ENCODE assay signal across 9 mouse cellular contexts in genomic region chr2:32318709-32319585, GRCm38 (mm10). TPM values are rescaled to one million over a fixed set of nuclear protein-coding genes. Genes with fewer than 3 reads are reported as not detected.
DNase-seq lines count a peak whose midpoint lies in the region; ATAC-seq and TF ChIP-seq lines count a peak whose summit lies in the region.
"Had no signal": no experiment of that assay in that cellular context is flagged by ENCODE, and none has a peak within 500 bp of the region (broad histone marks: within the 10 kb centered on the region; RNA-seq: fewer than 3 reads in every experiment).

No protein-coding gene starts in this region.

- no peaks in the 10 kb centered on the region for H3K36me3 ChIP-seq in heart, adult 2 months (ENCODE audit: control insufficient read depth, insufficient read depth, low read length)
- no peaks in the 10 kb centered on the region for H3K36me3 ChIP-seq in C2C12 (ENCODE audit: control insufficient read depth, insufficient read depth)
- no peaks in the 10 kb centered on the region for H3K36me3 ChIP-seq in liver, embryonic 15.5 days (replicated peaks)

- H3K79me3 ChIP-seq in C2C12 (ENCODE audit: low read depth) = no peaks in the 10 kb centered on the region

- no peaks in the 10 kb centered on the region for H3K9me3 ChIP-seq in liver, embryonic 15.5 days (replicated peaks)

- peaks cover 2% of the 10 kb centered on the region; the same call in 1 of the 2 replicates for H3K4me1 ChIP-seq in heart, adult 2 months (ENCODE audit: control insufficient read depth, insufficient read depth, low read length)
- no peaks in the 10 kb centered on the region for H3K4me1 ChIP-seq in liver, embryonic 15.5 days (replicated peaks)

- H3K4me2 ChIP-seq in liver, embryonic 15.5 days = peak overlapping the region; percentile 34

- no peaks in the 10 kb centered on the region for H3K79me2 ChIP-seq in heart, adult 2 months (replicated peaks; ENCODE audit: control insufficient read depth, insufficient read depth, low read length)
- H3K79me2 ChIP-seq in C2C12 (ENCODE audit: control insufficient read depth, insufficient read depth) = no peaks in the 10 kb centered on the region

- TF ChIP-seq POLR2A in heart, adult 2 months (IDR thresholded peaks at IDR 0.05; ENCODE audit: insufficient read depth, low read depth, low read length) = no peak

- no peak for ATAC-seq in liver, embryonic 15.5 days (ENCODE audit: insufficient read depth)

- WGBS in heart, adult 2 months = 70% methylated on average over 14 of the region's 14 CpGs
- 66% methylated on average over 14 of the region's 14 CpGs for WGBS in liver, embryonic 15.5 days (ENCODE audit: insufficient replicate concordance)

- TF ChIP-seq CTCF in heart, adult 2 months (IDR thresholded peaks at IDR 0.05) = no peak
- TF ChIP-seq CTCF in C2C12 (IDR thresholded peaks at IDR 0.05; ENCODE audit: control insufficient read depth, insufficient read depth, insufficient read length) = no peak

- peak overlapping the region; percentile 78 for H3K27ac ChIP-seq in heart, adult 2 months
- H3K27ac ChIP-seq in liver, embryonic 15.5 days (replicated peaks) = no peak overlapping the region

- no peak overlapping the region; the same call in 1 of the 2 replicates for H3K4me3 ChIP-seq in heart, adult 2 months
- H3K4me3 ChIP-seq in C2C12 (ENCODE audit: insufficient read depth, poor library complexity, severe bottlenecking) = peak overlapping the region; percentile 16
- H3K4me3 ChIP-seq in liver, embryonic 15.5 days (replicated peaks) = no peak overlapping the region

- H3K9ac ChIP-seq in heart, adult 2 months (ENCODE audit: low read depth, low read length) = peak overlapping the region; percentile 69
- H3K9ac ChIP-seq in liver, embryonic 15.5 days = no peak overlapping the region

- no peak overlapping the region for H3ac ChIP-seq in C2C12 (ENCODE audit: control insufficient read depth, insufficient read length, low read depth)

- no peak for TF ChIP-seq EP300 in heart, adult 2 months (IDR thresholded peaks at IDR 0.05; ENCODE audit: insufficient read depth, low read depth, low read length)

- DNase-seq in heart, adult 2 months = no peak
- no peak for DNase-seq in heart, postnatal 4 days
- peak; percentile 62 for DNase-seq in forelimb bud, embryonic 11.5 days (ENCODE audit: low read depth, low spot score)
- DNase-seq in testis, postnatal 14 days (ENCODE audit: low spot score) = no peak
- DNase-seq in left cerebral cortex, adult 8-10 months (ENCODE audit: low spot score in 2 of 2) = no peak
- DNase-seq in adrenal gland, postnatal 36 days = no peak

- H3K27me3 ChIP-seq in heart, adult 2 months (ENCODE audit: control insufficient read depth, insufficient read depth, low read length) = no peaks in the 10 kb centered on the region
- no peaks in the 10 kb centered on the region for H3K27me3 ChIP-seq in C2C12 (ENCODE audit: control insufficient read depth, insufficient read depth, insufficient read length)
- peaks cover 61% of the 10 kb centered on the region for H3K27me3 ChIP-seq in liver, embryonic 15.5 days

- intact Hi-C loops in heart, adult 2 months (cut with DNase I) = no loop called here

TF ChIP-seq in C2C12, 6 proteins besides CTCF, POLR2A, EP300 and RAD21:
- no peak for TF ChIP-seq MYOD1 (IDR thresholded peaks at IDR 0.05; ENCODE audit: control insufficient read depth, insufficient read length, low read depth)
- TF ChIP-seq MAX (IDR thresholded peaks at IDR 0.05) = no peak
- no peak for TF ChIP-seq CEBPB (IDR thresholded peaks at IDR 0.05; ENCODE audit: low read depth)
- TF ChIP-seq USF1 (IDR thresholded peaks at IDR 0.05; ENCODE audit: low read depth) = no peak
- no peak for TF ChIP-seq MYOG (IDR thresholded peaks at IDR 0.05; ENCODE audit: control insufficient read depth, extremely low read depth, insufficient read length)
- no peak for TF ChIP-seq FOSL1 (IDR thresholded peaks at IDR 0.05; ENCODE audit: insufficient read depth, low read length, poor library complexity, severe bottlenecking)

RNA-seq across cellular contexts. Expression of gene Swi5, which starts 31.1 kb away (rescaled TPM):
- total RNA-seq in heart, adult 2 months (2021) = 100 to 1,000 TPM; 205 to 233 TPM
- polyA plus RNA-seq in heart, adult 2 months (2012; rRNA removed) = 173 and 223 TPM in 2 replicates
- total RNA-seq in heart, postnatal 4 days (2021) = 100 to 1,000 TPM; 181 to 193 TPM
- polyA plus RNA-seq in C2C12 (2012; fragmentation: generic; extraction: Trizol) = 387 TPM
- polyA plus RNA-seq in liver, embryonic 15.5 days (2015; fragmentation: Nextera tagmentation; extraction: Ambion mirVana) = 156 and 158 TPM in 2 replicates
- total RNA-seq in left cerebral cortex, adult 8-10 months (2022) = 100 to 1,000 TPM; 204 to 222 (median 213) TPM
- 100 to 1,000 TPM; 289 to 304 TPM for total RNA-seq in adrenal gland, postnatal 36 days (2021)

RNA-seq across cellular contexts. Expression of gene Golga2, which starts 31.8 kb away (rescaled TPM):
- 10 to 100 TPM; 69.8 to 79.9 TPM for total RNA-seq in heart, adult 2 months (2021)
- 34.5 and 44.0 TPM in 2 replicates for polyA plus RNA-seq in heart, adult 2 months (2012; rRNA removed)
- total RNA-seq in heart, postnatal 4 days (2021) = 10 to 100 TPM; 75.1 to 78.1 TPM
- polyA plus RNA-seq in C2C12 (2012; fragmentation: generic; extraction: Trizol) = 36.3 TPM
- polyA plus RNA-seq in liver, embryonic 15.5 days (2015; fragmentation: Nextera tagmentation; extraction: Ambion mirVana) = 7.9 and 10.2 TPM in 2 replicates
- total RNA-seq in left cerebral cortex, adult 8-10 months (2022) = 10 to 100 TPM; 87.7 to 91.0 (median 89.3) TPM
- 10 to 100 TPM; 73.0 to 74.2 TPM for total RNA-seq in adrenal gland, postnatal 36 days (2021)

RNA-seq across cellular contexts. Expression of gene Ciz1, which starts 33.2 kb away (rescaled TPM):
- 10 to 100 TPM; 26.7 to 29.5 TPM for total RNA-seq in heart, adult 2 months (2021)
- polyA plus RNA-seq in heart, adult 2 months (2012; rRNA removed) = 117 and 128 TPM in 2 replicates
- 10 to 100 TPM; 34.5 to 48.3 TPM for total RNA-seq in heart, postnatal 4 days (2021)
- 43.5 TPM for polyA plus RNA-seq in C2C12 (2012; fragmentation: generic; extraction: Trizol)
- 17.0 and 18.0 TPM in 2 replicates for polyA plus RNA-seq in liver, embryonic 15.5 days (2015; fragmentation: Nextera tagmentation; extraction: Ambion mirVana)
- total RNA-seq in left cerebral cortex, adult 8-10 months (2022) = 10 to 100 TPM; 65.8 to 82.5 (median 75.7) TPM
- 10 to 100 TPM; 59.8 to 66.2 TPM for total RNA-seq in adrenal gland, postnatal 36 days (2021)

RNA-seq across cellular contexts. Expression of gene Dnm1, which starts 34.2 kb away (rescaled TPM):
- total RNA-seq in heart, adult 2 months (2021) = 1 to 10 TPM; 4.0 to 5.5 TPM
- polyA plus RNA-seq in heart, adult 2 months (2012; rRNA removed) = 20.4 and 23.1 TPM in 2 replicates
- total RNA-seq in heart, postnatal 4 days (2021) = 1 to 10 TPM; 9.0 to 9.6 TPM
- 27.7 TPM for polyA plus RNA-seq in C2C12 (2012; fragmentation: generic; extraction: Trizol)
- polyA plus RNA-seq in liver, embryonic 15.5 days (2015; fragmentation: Nextera tagmentation; extraction: Ambion mirVana) = 0.44 and 0.50 TPM in 2 replicates
- total RNA-seq in left cerebral cortex, adult 8-10 months (2022) = 1,000 to 10,000 TPM; 1,127 to 1,189 (median 1,146) TPM
- 10 to 100 TPM; 14.8 to 20.3 TPM for total RNA-seq in adrenal gland, postnatal 36 days (2021)
- total RNA-seq: neutrophil, adult 5-6 weeks had no signal

RNA-seq across cellular contexts. Expression of gene Uck1, which starts 59.0 kb away (rescaled TPM):
- 10 to 100 TPM; 22.5 to 22.8 TPM for total RNA-seq in heart, adult 2 months (2021)
- polyA plus RNA-seq in heart, adult 2 months (2012; rRNA removed) = 41.7 and 43.1 TPM in 2 replicates
- total RNA-seq in heart, postnatal 4 days (2021) = 10 to 100 TPM; 25.3 to 29.7 TPM
- polyA plus RNA-seq in C2C12 (2012; fragmentation: generic; extraction: Trizol) = 47.7 TPM
- 24.9 and 33.4 TPM in 2 replicates for polyA plus RNA-seq in liver, embryonic 15.5 days (2015; fragmentation: Nextera tagmentation; extraction: Ambion mirVana)
- 10 to 100 TPM; 42.9 to 51.6 (median 49.4) TPM for total RNA-seq in left cerebral cortex, adult 8-10 months (2022)
- 100 to 1,000 TPM; 118 to 120 TPM for total RNA-seq in adrenal gland, postnatal 36 days (2021)
